Mouse (Mus musculus): ENCODE measurements around the gene Gm7544. TPM values are rescaled to one million over a fixed set of nuclear protein-coding genes. Genes with fewer than 3 reads are reported as not detected.
A peak's percentile ranks its signal among the peaks of the same experiment; 100 is the strongest.
"Not testable (repeated sequence)": the region's sequence is repeated elsewhere in the genome, so short reads cannot be mapped to it uniquely, and the experiment has no call there.

Gm7544 gene
- not detected in 2 replicates for polyA plus RNA-seq (2014; fragmentation: Nextera tagmentation; extraction: Ambion mirVana)

GRCm38 (mm10) chr1:82955913-82956312 lies at the start of gene Gm7544:
Gm7544 (minus strand) TSS chr1:82956013.
- H3K9ac ChIP-seq (ENCODE audit: low read length); H3K4me1 ChIP-seq (ENCODE audit: control insufficient read depth, insufficient read depth, low read length); H3K27me3 ChIP-seq (ENCODE audit: control insufficient read depth, insufficient read depth, low read length); H3K4me2 ChIP-seq (ENCODE audit: low read depth); H3K9me3 ChIP-seq (ENCODE audit: control insufficient read depth, low read length); H3K36me3 ChIP-seq (ENCODE audit: control insufficient read depth, insufficient read depth, low read length); DNase-seq (ENCODE audit: low spot score); ATAC-seq (ENCODE audit: insufficient read depth, low FRiP score, low TSS enrichment); H3K27ac ChIP-seq (ENCODE audit: low read depth, low read length); H3K4me3 ChIP-seq (ENCODE audit: low read depth, low read length): not testable (repeated sequence)

DNA sequence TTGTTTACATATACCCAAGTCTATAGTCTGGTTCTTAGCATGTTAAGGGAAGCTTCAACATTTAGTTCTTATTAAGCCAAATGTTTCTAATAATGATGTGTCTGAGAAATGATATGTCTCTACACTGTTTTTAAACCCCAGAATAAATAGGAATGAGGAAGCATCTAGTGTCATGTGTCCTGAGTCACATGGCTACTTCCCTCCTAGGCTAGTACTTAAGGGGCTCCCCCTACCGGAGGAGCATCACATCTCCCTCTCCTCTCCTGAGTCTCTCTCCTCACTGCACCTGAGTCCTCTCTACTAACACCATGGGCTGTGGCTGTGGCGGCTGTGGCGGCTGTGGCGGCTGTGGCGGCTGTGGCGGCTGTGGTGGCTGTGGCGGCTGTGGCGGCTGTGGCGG lies 44.5 kb upstream of the Gm7544 start, which contains the start of gene Gm47959:
Gm47959 (plus strand) TSS at position 243 of the 400 bp plus-strand sequence.
- not testable (repeated sequence) for ATAC-seq (ENCODE audit: insufficient read depth, low FRiP score, low TSS enrichment); H3K9me3 ChIP-seq (ENCODE audit: control insufficient read depth, low read length); H3K27me3 ChIP-seq (ENCODE audit: control insufficient read depth, insufficient read depth, low read length); H3K36me3 ChIP-seq (ENCODE audit: control insufficient read depth, insufficient read depth, low read length); H3K4me1 ChIP-seq (ENCODE audit: control insufficient read depth, insufficient read depth, low read length); H3K27ac ChIP-seq (ENCODE audit: low read depth, low read length); H3K4me3 ChIP-seq (ENCODE audit: low read depth, low read length); DNase-seq (ENCODE audit: low spot score); H3K4me2 ChIP-seq (ENCODE audit: low read depth); H3K9ac ChIP-seq (ENCODE audit: low read length)
- 97% methylated on average over 6 of the region's 9 CpGs for WGBS

GRCm38 (mm10) chr1:82993947-82994346 lies 38.1 kb upstream of the Gm7544 start:
- Histone ChIP-seq H3K9ac (ENCODE audit: low read length) (no peak overlapping the region), H3K27ac (ENCODE audit: low read depth, low read length) (no peak overlapping the region), H3K4me3 (ENCODE audit: low read depth, low read length) (no peak overlapping the region), H3K4me2 (ENCODE audit: low read depth) (no peak overlapping the region), H3K4me1 (ENCODE audit: control insufficient read depth, insufficient read depth, low read length) (no peaks in the 10 kb centered on the region), H3K27me3 (ENCODE audit: control insufficient read depth, insufficient read depth, low read length) (no peaks in the 10 kb centered on the region), H3K9me3 (ENCODE audit: control insufficient read depth, low read length) (no peaks in the 10 kb centered on the region), H3K36me3 (ENCODE audit: control insufficient read depth, insufficient read depth, low read length) (no peaks in the 10 kb centered on the region)
- ATAC-seq (ENCODE audit: insufficient read depth, low FRiP score, low TSS enrichment), result no peak
- no peak for DNase-seq (ENCODE audit: low spot score)
- 81% methylated on average over 3 of the region's 3 CpGs for WGBS

DNA sequence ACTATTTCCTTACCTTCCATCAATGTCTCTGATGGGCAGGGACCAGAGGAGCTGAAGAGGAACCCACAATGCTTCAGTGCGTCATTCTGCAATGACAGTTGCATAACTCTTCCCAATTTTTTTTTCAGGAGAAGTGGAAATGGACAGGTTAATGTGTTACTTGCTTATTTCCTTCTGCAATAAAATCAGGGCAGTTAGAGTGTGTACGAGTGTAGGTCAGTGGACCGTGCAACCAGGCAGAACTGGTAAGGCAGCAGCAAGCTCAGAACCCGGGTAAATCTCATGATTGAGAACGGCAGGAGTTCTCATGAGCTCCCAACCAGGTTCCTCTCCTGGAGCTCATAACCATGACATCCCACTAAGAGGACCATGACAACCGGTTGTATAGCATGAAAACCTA lies 36.3 kb upstream of the Gm7544 start:
- no peaks in the 10 kb centered on the region for H3K36me3 ChIP-seq (ENCODE audit: control insufficient read depth, insufficient read depth, low read length)
- WGBS, result 94% methylated on average over 6 of the region's 6 CpGs
- H3K9ac ChIP-seq (ENCODE audit: low read length), result no peak overlapping the region
- no peaks in the 10 kb centered on the region for H3K27me3 ChIP-seq (ENCODE audit: control insufficient read depth, insufficient read depth, low read length)
- H3K4me3 ChIP-seq (ENCODE audit: low read depth, low read length), result no peak overlapping the region
- no peaks in the 10 kb centered on the region for H3K4me1 ChIP-seq (ENCODE audit: control insufficient read depth, insufficient read depth, low read length)
- no peak overlapping the region for H3K27ac ChIP-seq (ENCODE audit: low read depth, low read length)
- DNase-seq (ENCODE audit: low spot score) (no peak), ATAC-seq (ENCODE audit: insufficient read depth, low FRiP score, low TSS enrichment) (no peak)
- no peak overlapping the region for H3K4me2 ChIP-seq (ENCODE audit: low read depth)
- H3K9me3 ChIP-seq (ENCODE audit: control insufficient read depth, low read length), result no peaks in the 10 kb centered on the region

DNA sequence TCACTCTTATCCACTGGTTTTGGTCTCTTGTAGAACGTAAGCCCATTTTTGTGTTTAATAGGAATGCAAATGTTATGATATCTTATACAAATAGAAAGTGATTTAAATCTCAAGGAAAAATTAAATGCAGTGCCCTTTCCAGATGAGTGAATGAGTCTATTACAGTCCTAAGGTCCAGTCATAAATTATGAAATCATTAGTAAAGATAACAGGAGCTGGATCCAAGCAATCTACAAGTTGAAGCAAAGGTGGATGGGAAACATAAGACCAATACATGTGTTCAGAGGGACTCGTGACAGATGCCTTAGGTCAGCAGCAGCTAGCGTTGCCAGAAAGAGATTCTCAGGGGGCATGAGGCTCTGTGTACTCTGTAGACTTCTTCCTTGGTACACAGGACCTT lies 35.8 kb upstream of the Gm7544 start:
- no peak overlapping the region for H3K9ac ChIP-seq (ENCODE audit: low read length)
- DNase-seq (ENCODE audit: low spot score) (no peak), ATAC-seq (ENCODE audit: insufficient read depth, low FRiP score, low TSS enrichment) (no peak)
- H3K4me3 ChIP-seq (ENCODE audit: low read depth, low read length), result no peak overlapping the region
- H3K27me3 ChIP-seq (ENCODE audit: control insufficient read depth, insufficient read depth, low read length), result no peaks in the 10 kb centered on the region
- no peaks in the 10 kb centered on the region for H3K36me3 ChIP-seq (ENCODE audit: control insufficient read depth, insufficient read depth, low read length)
- no peaks in the 10 kb centered on the region for H3K4me1 ChIP-seq (ENCODE audit: control insufficient read depth, insufficient read depth, low read length)
- WGBS, result 81% methylated on average over 3 of the region's 3 CpGs
- no peak overlapping the region for H3K4me2 ChIP-seq (ENCODE audit: low read depth)
- no peaks in the 10 kb centered on the region for H3K9me3 ChIP-seq (ENCODE audit: control insufficient read depth, low read length)
- H3K27ac ChIP-seq (ENCODE audit: low read depth, low read length), result no peak overlapping the region

DNA sequence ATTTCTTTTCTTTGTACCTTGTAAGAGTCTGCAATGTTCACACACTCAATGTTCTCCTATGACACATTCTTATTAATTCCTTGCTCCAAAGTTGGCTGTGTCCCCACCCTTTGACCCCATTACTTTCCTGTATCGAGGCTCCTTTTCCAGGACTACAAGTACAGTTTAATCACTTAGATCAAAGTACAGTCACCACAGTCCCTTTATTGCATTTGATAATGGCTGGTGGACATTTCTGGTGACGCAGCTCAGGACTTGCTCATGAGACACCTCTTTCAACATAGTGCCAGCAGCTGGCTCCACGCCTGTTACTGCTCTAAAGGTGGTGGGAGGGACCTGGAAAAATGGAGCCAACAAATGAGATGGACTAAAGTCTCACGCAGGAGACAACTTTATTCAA lies 35.2 kb upstream of the Gm7544 start:
- WGBS, result 80% methylated on average over 4 of the region's 4 CpGs
- Histone ChIP-seq H3K9ac (ENCODE audit: low read length) (no peak overlapping the region), H3K27me3 (ENCODE audit: control insufficient read depth, insufficient read depth, low read length) (no peaks in the 10 kb centered on the region), H3K36me3 (ENCODE audit: control insufficient read depth, insufficient read depth, low read length) (no peaks in the 10 kb centered on the region), H3K9me3 (ENCODE audit: control insufficient read depth, low read length) (no peaks in the 10 kb centered on the region), H3K4me2 (ENCODE audit: low read depth) (no peak overlapping the region), H3K27ac (ENCODE audit: low read depth, low read length) (no peak overlapping the region), H3K4me1 (ENCODE audit: control insufficient read depth, insufficient read depth, low read length) (no peaks in the 10 kb centered on the region), H3K4me3 (ENCODE audit: low read depth, low read length) (no peak overlapping the region)
- DNase-seq (ENCODE audit: low spot score) (no peak), ATAC-seq (ENCODE audit: insufficient read depth, low FRiP score, low TSS enrichment) (no peak)

GRCm38 (mm10) chr1:82987530-82988198 lies 31.9 kb upstream of the Gm7544 start:
- 34% methylated on average over 4 of the region's 4 CpGs for WGBS
- peaks cover 4% of the 10 kb centered on the region; the same call in 1 of the 2 replicates for H3K9me3 ChIP-seq (ENCODE audit: control insufficient read depth, low read length)
- ATAC-seq (ENCODE audit: insufficient read depth, low FRiP score, low TSS enrichment) (no peak), DNase-seq (ENCODE audit: low spot score) (peak; percentile 33)
- H3K27me3 ChIP-seq (ENCODE audit: control insufficient read depth, insufficient read depth, low read length), result no peaks in the 10 kb centered on the region
- no peak overlapping the region for H3K9ac ChIP-seq (ENCODE audit: low read length)
- no peaks in the 10 kb centered on the region for H3K36me3 ChIP-seq (ENCODE audit: control insufficient read depth, insufficient read depth, low read length)
- no peak overlapping the region for H3K4me3 ChIP-seq (ENCODE audit: low read depth, low read length)
- H3K4me2 ChIP-seq (ENCODE audit: low read depth), result no peak overlapping the region
- H3K4me1 ChIP-seq (ENCODE audit: control insufficient read depth, insufficient read depth, low read length), result no peaks in the 10 kb centered on the region
- no peak overlapping the region for H3K27ac ChIP-seq (ENCODE audit: low read depth, low read length)

- H3K36me3 ChIP-seq (ENCODE audit: control insufficient read depth, insufficient read depth, low read length), result no peaks in the 10 kb centered on the region
- ATAC-seq (ENCODE audit: insufficient read depth, low FRiP score, low TSS enrichment), result no peak
- 92% methylated on average over 6 of the region's 6 CpGs for WGBS
These were observed 30.9 kb upstream of the Gm7544 start for GRCm38 (mm10) chr1:82986738-82987137.

GRCm38 (mm10) chr1:82977840-82978239 lies 22.0 kb upstream of the Gm7544 start:
- no peak for ATAC-seq (ENCODE audit: insufficient read depth, low FRiP score, low TSS enrichment)
- H3K4me3 ChIP-seq (ENCODE audit: low read depth, low read length), result no peak overlapping the region
- no peaks in the 10 kb centered on the region for H3K36me3 ChIP-seq (ENCODE audit: control insufficient read depth, insufficient read depth, low read length)
- H3K9ac ChIP-seq (ENCODE audit: low read length), result no peak overlapping the region
- no peak overlapping the region for H3K4me2 ChIP-seq (ENCODE audit: low read depth)
- no peaks in the 10 kb centered on the region for H3K27me3 ChIP-seq (ENCODE audit: control insufficient read depth, insufficient read depth, low read length)
- no peaks in the 10 kb centered on the region for H3K4me1 ChIP-seq (ENCODE audit: control insufficient read depth, insufficient read depth, low read length)
- DNase-seq (ENCODE audit: low spot score), result no peak
- no peak overlapping the region for H3K27ac ChIP-seq (ENCODE audit: low read depth, low read length)
- no peaks in the 10 kb centered on the region for H3K9me3 ChIP-seq (ENCODE audit: control insufficient read depth, low read length)

More at GRCm38 (mm10) chr1:82986738-82987137, 30.9 kb upstream of the Gm7544 start:
- no peak overlapping the region for H3K4me3 ChIP-seq (ENCODE audit: low read depth, low read length)
- H3K27me3 ChIP-seq (ENCODE audit: control insufficient read depth, insufficient read depth, low read length), result no peaks in the 10 kb centered on the region
- no peaks in the 10 kb centered on the region for H3K4me1 ChIP-seq (ENCODE audit: control insufficient read depth, insufficient read depth, low read length)
- no peak for DNase-seq (ENCODE audit: low spot score)
- H3K9ac ChIP-seq (ENCODE audit: low read length), result no peak overlapping the region
- no peak overlapping the region for H3K4me2 ChIP-seq (ENCODE audit: low read depth)
- H3K9me3 ChIP-seq (ENCODE audit: control insufficient read depth, low read length), result peaks cover 4% of the 10 kb centered on the region; the same call in 1 of the 2 replicates
- H3K27ac ChIP-seq (ENCODE audit: low read depth, low read length), result no peak overlapping the region
